Mouse (Mus musculus): Measurements from ENCODE around the gene Aagab. TPM values are rescaled to one million over a fixed set of nuclear protein-coding genes. Genes with fewer than 3 reads are reported as not detected.

The Aagab gene
- polyA plus RNA-seq, 1 experiment from 2014 or later = 26.2 TPM

GRCm38 (mm10) chr9:63653666-63654065 lies 51.2 kb downstream of the Aagab start:
- H3K27ac ChIP-seq = no peak overlapping the region
- WGBS (ENCODE audit: insufficient replicate concordance) = 64% methylated on average over 7 of the region's 7 CpGs
- ATAC-seq = no peak

GRCm38 (mm10) chr9:63654575-63654974 lies 52.1 kb downstream of the Aagab start:
- 85% methylated on average over 8 of the region's 8 CpGs for WGBS (ENCODE audit: insufficient replicate concordance)
- H3K27ac ChIP-seq = no peak overlapping the region
- no peak overlapping the region for H3K4me2 ChIP-seq
- H3K4me1 ChIP-seq = no peaks in the 10 kb centered on the region
- H3K4me3 ChIP-seq = no peak overlapping the region
- no peaks in the 10 kb centered on the region for H3K27me3 ChIP-seq (replicated peaks)
- H3K9ac ChIP-seq = no peak overlapping the region
- H3K9me3 ChIP-seq (replicated peaks) = no peaks in the 10 kb centered on the region
- peaks cover 66% of the 10 kb centered on the region for H3K36me3 ChIP-seq
- no peak for ATAC-seq

More at GRCm38 (mm10) chr9:63653666-63654065, 51.2 kb downstream of the Aagab start:
- peaks cover 72% of the 10 kb centered on the region for H3K36me3 ChIP-seq
- no peak overlapping the region for H3K4me3 ChIP-seq
- H3K27me3 ChIP-seq (replicated peaks) = no peaks in the 10 kb centered on the region
- H3K4me1 ChIP-seq = no peaks in the 10 kb centered on the region
- no peak overlapping the region for H3K4me2 ChIP-seq
- H3K9me3 ChIP-seq (replicated peaks) = no peaks in the 10 kb centered on the region
- H3K9ac ChIP-seq = no peak overlapping the region

GRCm38 (mm10) chr9:63655092-63655491 lies 52.6 kb downstream of the Aagab start:
- Histone ChIP-seq H3K36me3 (peaks cover 65% of the 10 kb centered on the region), H3K27ac (no peak overlapping the region), H3K9ac (no peak overlapping the region), H3K27me3 (replicated peaks) (no peaks in the 10 kb centered on the region), H3K4me1 (no peaks in the 10 kb centered on the region), H3K9me3 (replicated peaks) (no peaks in the 10 kb centered on the region), H3K4me2 (no peak overlapping the region), H3K4me3 (no peak overlapping the region)
- WGBS (ENCODE audit: insufficient replicate concordance) = 88% methylated on average over 1 of the region's 1 CpGs
- no peak for ATAC-seq

GRCm38 (mm10) chr9:63657167-63657566 lies 54.7 kb downstream of the Aagab start:
- Histone ChIP-seq H3K4me1 (no peaks in the 10 kb centered on the region), H3K4me2 (no peak overlapping the region), H3K4me3 (no peak overlapping the region), H3K27ac (no peak overlapping the region), H3K36me3 (peaks cover 62% of the 10 kb centered on the region), H3K27me3 (replicated peaks) (no peaks in the 10 kb centered on the region), H3K9me3 (replicated peaks) (no peaks in the 10 kb centered on the region), H3K9ac (no peak overlapping the region)
- no peak for ATAC-seq
- 74% methylated on average over 4 of the region's 4 CpGs for WGBS (ENCODE audit: insufficient replicate concordance)

GRCm38 (mm10) chr9:63658436-63658835 lies 56.0 kb downstream of the Aagab start:
- H3K4me3 ChIP-seq = no peak overlapping the region
- H3K4me1 ChIP-seq = peaks cover 5% of the 10 kb centered on the region; the same call in 1 of the 2 replicates
- no peak overlapping the region for H3K9ac ChIP-seq
- ATAC-seq = no peak
- peaks cover 53% of the 10 kb centered on the region for H3K36me3 ChIP-seq
- 77% methylated on average over 9 of the region's 9 CpGs for WGBS (ENCODE audit: insufficient replicate concordance)
- H3K9me3 ChIP-seq (replicated peaks) = no peaks in the 10 kb centered on the region
- H3K4me2 ChIP-seq = no peak overlapping the region
- no peak overlapping the region for H3K27ac ChIP-seq
- H3K27me3 ChIP-seq (replicated peaks) = no peaks in the 10 kb centered on the region

- no peak overlapping the region for H3K27ac ChIP-seq
- 79% methylated on average over 5 of the region's 5 CpGs for WGBS (ENCODE audit: insufficient replicate concordance)
- no peak overlapping the region for H3K4me3 ChIP-seq
- no peak overlapping the region for H3K9ac ChIP-seq
- no peaks in the 10 kb centered on the region for H3K27me3 ChIP-seq (replicated peaks)
- H3K36me3 ChIP-seq = peaks cover 53% of the 10 kb centered on the region
- peaks cover 11% of the 10 kb centered on the region; the same call in 1 of the 2 replicates for H3K4me1 ChIP-seq
- no peak for ATAC-seq
- H3K4me2 ChIP-seq = no peak overlapping the region
- H3K9me3 ChIP-seq (replicated peaks) = no peaks in the 10 kb centered on the region
These were observed 56.5 kb downstream of the Aagab start for GRCm38 (mm10) chr9:63658970-63659371.

- Histone ChIP-seq H3K36me3 (peaks cover 51% of the 10 kb centered on the region), H3K4me1 (peaks cover 17% of the 10 kb centered on the region), H3K27me3 (replicated peaks) (no peaks in the 10 kb centered on the region), H3K9me3 (replicated peaks) (no peaks in the 10 kb centered on the region), H3K4me3 (no peak overlapping the region), H3K27ac (no peak overlapping the region), H3K9ac (no peak overlapping the region), H3K4me2 (no peak overlapping the region)
- WGBS (ENCODE audit: insufficient replicate concordance) = 78% methylated on average over 4 of the region's 4 CpGs
- no peak for ATAC-seq
These were observed 57.6 kb downstream of the Aagab start for GRCm38 (mm10) chr9:63660061-63660460.

- no peak overlapping the region for H3K9ac ChIP-seq
- H3K36me3 ChIP-seq = peaks cover 49% of the 10 kb centered on the region
- H3K9me3 ChIP-seq (replicated peaks) = no peaks in the 10 kb centered on the region
- no peaks in the 10 kb centered on the region for H3K27me3 ChIP-seq (replicated peaks)
- peaks cover 22% of the 10 kb centered on the region for H3K4me1 ChIP-seq
- 76% methylated on average over 3 of the region's 3 CpGs for WGBS (ENCODE audit: insufficient replicate concordance)
- no peak overlapping the region for H3K27ac ChIP-seq
- no peak overlapping the region for H3K4me3 ChIP-seq
- H3K4me2 ChIP-seq = no peak overlapping the region
- no peak for ATAC-seq
These were observed 58.2 kb downstream of the Aagab start for GRCm38 (mm10) chr9:63660691-63661090.

- Histone ChIP-seq H3K4me1 (peaks cover 22% of the 10 kb centered on the region), H3K36me3 (peaks cover 68% of the 10 kb centered on the region), H3K9ac (no peak overlapping the region), H3K4me3 (no peak overlapping the region), H3K9me3 (replicated peaks) (no peaks in the 10 kb centered on the region), H3K27ac (no peak overlapping the region), H3K27me3 (replicated peaks) (no peaks in the 10 kb centered on the region), H3K4me2 (no peak overlapping the region)
- ATAC-seq = no peak
- 51% methylated on average over 7 of the region's 7 CpGs for WGBS (ENCODE audit: insufficient replicate concordance)
These were observed 60.3 kb downstream of the Aagab start for GRCm38 (mm10) chr9:63662759-63663158.

GRCm38 (mm10) chr9:63663222-63663621 lies 60.8 kb downstream of the Aagab start:
- Histone ChIP-seq H3K27me3 (replicated peaks) (no peaks in the 10 kb centered on the region), H3K9me3 (replicated peaks) (no peaks in the 10 kb centered on the region), H3K4me1 (peaks cover 22% of the 10 kb centered on the region), H3K4me3 (no peak overlapping the region), H3K36me3 (peaks cover 66% of the 10 kb centered on the region), H3K27ac (no peak overlapping the region), H3K9ac (no peak overlapping the region), H3K4me2 (no peak overlapping the region)
- ATAC-seq = no peak
- 69% methylated on average over 10 of the region's 10 CpGs for WGBS (ENCODE audit: insufficient replicate concordance)

- ATAC-seq = no peak
- Histone ChIP-seq H3K4me1 (peaks cover 28% of the 10 kb centered on the region), H3K27ac (no peak overlapping the region), H3K27me3 (replicated peaks) (no peaks in the 10 kb centered on the region), H3K36me3 (peaks cover 65% of the 10 kb centered on the region), H3K9ac (no peak overlapping the region), H3K4me3 (no peak overlapping the region), H3K9me3 (replicated peaks) (no peaks in the 10 kb centered on the region), H3K4me2 (no peak overlapping the region)
- 31% methylated on average over 2 of the region's 2 CpGs for WGBS (ENCODE audit: insufficient replicate concordance)
These were observed 61.9 kb downstream of the Aagab start for GRCm38 (mm10) chr9:63664300-63664745.

- Histone ChIP-seq H3K4me1 (peaks cover 28% of the 10 kb centered on the region), H3K36me3 (peaks cover 59% of the 10 kb centered on the region), H3K9ac (no peak overlapping the region), H3K4me3 (no peak overlapping the region), H3K27me3 (replicated peaks) (no peaks in the 10 kb centered on the region), H3K4me2 (no peak overlapping the region), H3K27ac (no peak overlapping the region), H3K9me3 (replicated peaks) (no peaks in the 10 kb centered on the region)
- no peak for ATAC-seq
- WGBS (ENCODE audit: insufficient replicate concordance) = 71% methylated on average over 13 of the region's 13 CpGs
These were observed 62.6 kb downstream of the Aagab start for GRCm38 (mm10) chr9:63664792-63665646.

Data from liver, embryonic 12.5 days (tissue).